25 mouse cellular contexts compared by ENCODE assay signal in the genomic region with DNA sequence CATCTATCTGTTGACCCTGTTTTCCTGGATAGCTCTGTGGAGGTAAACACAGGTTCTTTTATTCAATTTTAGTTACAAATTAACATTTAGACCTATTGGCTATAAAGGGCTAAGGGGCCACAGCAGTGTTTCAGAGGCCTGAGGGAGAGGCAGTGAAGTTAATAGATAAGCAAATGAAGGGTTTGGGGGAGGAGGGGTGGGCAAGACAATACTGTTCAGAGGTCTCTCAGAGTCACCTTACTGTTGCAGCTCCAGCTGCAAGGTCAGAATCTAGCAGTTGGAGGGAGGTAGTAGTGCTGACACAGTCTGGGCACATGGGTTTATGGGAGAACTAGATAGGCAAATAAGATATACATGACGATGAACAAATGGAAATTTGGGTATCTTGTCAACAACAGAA.
"Had no signal": no experiment of that assay in that cellular context is flagged by ENCODE, and none has a peak within 500 bp of the region (broad histone marks: within the 10 kb centered on the region; RNA-seq: fewer than 3 reads in every experiment).

No protein-coding gene starts in this region.

- H3K9ac ChIP-seq: limb, embryonic 12.5 days; limb, embryonic 15.5 days; liver, embryonic 14.5 days; liver, postnatal 0 days; lung, embryonic 14.5 days; midbrain, embryonic 12.5 days; midbrain, embryonic 15.5 days; neural tube, embryonic 12.5 days; neural tube, embryonic 15.5 days had no signal

- H3K27ac ChIP-seq: layer of hippocampus, adult 2 months; left cerebral cortex, adult 2 months; limb, embryonic 12.5 days; limb, embryonic 15.5 days; liver, embryonic 14.5 days; macrophage; midbrain, embryonic 12.5 days; midbrain, embryonic 15.5 days; neural tube, embryonic 12.5 days; neural tube, embryonic 15.5 days; stomach, postnatal 0 days had no signal

- ATAC-seq: liver, postnatal 0 days; lung, postnatal 0 days; midbrain, embryonic 15.5 days had no signal

- H3K9me3 ChIP-seq: limb, embryonic 12.5 days; limb, embryonic 15.5 days; midbrain, embryonic 12.5 days; midbrain, embryonic 15.5 days; neural tube, embryonic 12.5 days; neural tube, embryonic 15.5 days had no signal

- H3K4me3 ChIP-seq: layer of hippocampus, adult 2 months; left cerebral cortex, adult 2 months; limb, embryonic 12.5 days; limb, embryonic 15.5 days; midbrain, embryonic 12.5 days; midbrain, embryonic 15.5 days; neural tube, embryonic 12.5 days; neural tube, embryonic 15.5 days had no signal

- H3K4me2 ChIP-seq: limb, embryonic 12.5 days; limb, embryonic 15.5 days; liver, embryonic 11.5 days; lung, embryonic 14.5 days; midbrain, embryonic 12.5 days; midbrain, embryonic 15.5 days; neural tube, embryonic 12.5 days; neural tube, embryonic 15.5 days had no signal

- H3K4me1 ChIP-seq: midbrain, embryonic 12.5 days; midbrain, embryonic 15.5 days; neural tube, embryonic 12.5 days; neural tube, embryonic 15.5 days had no signal

- H3K36me3 ChIP-seq: limb, embryonic 12.5 days; limb, embryonic 15.5 days; midbrain, embryonic 12.5 days; midbrain, embryonic 15.5 days; neural tube, embryonic 12.5 days; neural tube, embryonic 15.5 days had no signal

- H3K27me3 ChIP-seq: limb, embryonic 12.5 days; limb, embryonic 15.5 days; midbrain, embryonic 12.5 days; midbrain, embryonic 15.5 days; neural tube, embryonic 12.5 days; neural tube, embryonic 15.5 days had no signal

- DNase-seq: kidney, adult 2 months; kidney, postnatal 14 days; layer of hippocampus, adult 9-11 months; left cerebral cortex, postnatal 4 days; liver, postnatal 0 days; lung, embryonic 14.5 days; right cerebral cortex, adult 18-20 months; right cerebral cortex, postnatal 14 days; right cerebral cortex, postnatal 4 days; thymus, adult 2 months; thymus, postnatal 14 days; thymus, postnatal 4 days had no signal
